Mouse (Mus musculus): ENCODE data around the gene Spert. TPM values are rescaled to one million over a fixed set of nuclear protein-coding genes. Genes with fewer than 3 reads are reported as not detected.

Spert gene
- total RNA-seq (2012; rRNA removed) = not detected in 2 replicates
- polyA plus RNA-seq (2012; ENCODE audit: insufficient read depth in 1 of 2, insufficient read length in 2 of 2, low read depth in 1 of 2, low replicate concordance in 2 of 2, missing spikeins in 1 of 2) = under 1 TPM in 1 of 2 experiments, not detected in 1; 0.04 TPM

- H3K36me3 ChIP-seq (ENCODE audit: control insufficient read depth in 1 of 2, insufficient read depth in 2 of 2, low read length in 2 of 2) = no peaks in the 10 kb centered on the region
- no peak within 1 kb of the TSS for H3K4me3 ChIP-seq (ENCODE audit: control insufficient read depth in 1 of 2, insufficient read depth in 1 of 2, low read depth in 2 of 2, low read length in 2 of 2)
- no peak for DNase-seq (ENCODE audit: low read depth, low spot score)
- no peaks in the 10 kb centered on the region for H3K79me2 ChIP-seq (ENCODE audit: control insufficient read depth, insufficient read depth, low read length, poor library complexity)
- peaks cover 3 to 10% of the 10 kb centered on the region in 2 experiments for H3K27me3 ChIP-seq (ENCODE audit: control insufficient read depth in 1 of 2, insufficient read depth in 2 of 2, low read length in 2 of 2)
- H3K9ac ChIP-seq (ENCODE audit: control insufficient read depth, low read depth, low read length, poor library complexity, severe bottlenecking) = no peak within 1 kb of the TSS
- no peak within 1 kb of the TSS for H3K27ac ChIP-seq (ENCODE audit: control insufficient read depth, low read depth, low read length)
- H3K4me1 ChIP-seq (ENCODE audit: control insufficient read depth in 1 of 2, insufficient read depth in 2 of 2, low read length in 2 of 2) = no peaks in the 10 kb centered on the region
- TF ChIP-seq MEF2A (IDR thresholded peaks at IDR 0.05; ENCODE audit: extremely low read depth, insufficient replicate concordance, low read depth, low read length, poor library complexity, severe bottlenecking) = no peak
- no peak for TF ChIP-seq MYC (IDR thresholded peaks at IDR 0.05; ENCODE audit: low read depth, low read length)
- TF ChIP-seq BHLHE40 (IDR thresholded peaks at IDR 0.05; ENCODE audit: borderline replicate concordance, low read depth, low read length) = no peak
- no peak for TF ChIP-seq ZNF384 (IDR thresholded peaks at IDR 0.05; ENCODE audit: low read depth, low read length)
- TF ChIP-seq POLR2AphosphoS5 (IDR thresholded peaks at IDR 0.05; ENCODE audit: borderline replicate concordance, low read depth, low read length) = no peak
- no peak for TF ChIP-seq MXI1 (IDR thresholded peaks at IDR 0.05; ENCODE audit: low read depth, low read length)
- no peak for TF ChIP-seq NRF1 (IDR thresholded peaks at IDR 0.05; ENCODE audit: insufficient read depth, low read depth, low read length, poor library complexity, severe bottlenecking)
- no peak for TF ChIP-seq ELF1 (IDR thresholded peaks at IDR 0.05; ENCODE audit: low read depth, low read length)
- TF ChIP-seq HCFC1 (IDR thresholded peaks at IDR 0.05; ENCODE audit: low read depth, low read length) = no peak
- no peaks in the 10 kb centered on the region for H3K9me3 ChIP-seq (replicated peaks; ENCODE audit: insufficient read depth, low read length)
These were observed at the start of gene Spert for GRCm38 (mm10) chr14:75592978-75593377. TSS of gene Spert (minus strand) at chr14:75593116.

GRCm38 (mm10) chr14:75642080-75642479 lies 49.2 kb upstream of the Spert start, which contains the start of gene Erich6b:
TSS of gene Erich6b (plus strand) at chr14:75642259.
- no peak for TF ChIP-seq MYC (IDR thresholded peaks at IDR 0.05; ENCODE audit: low read depth, low read length)
- no peak for TF ChIP-seq MEF2A (IDR thresholded peaks at IDR 0.05; ENCODE audit: extremely low read depth, insufficient replicate concordance, low read depth, low read length, poor library complexity, severe bottlenecking)
- Histone ChIP-seq H3K79me2 (ENCODE audit: control insufficient read depth, insufficient read depth, low read length, poor library complexity) (no peaks in the 10 kb centered on the region), H3K36me3 (ENCODE audit: control insufficient read depth in 1 of 2, insufficient read depth in 2 of 2, low read length in 2 of 2) (no peaks in the 10 kb centered on the region), H3K4me3 (ENCODE audit: control insufficient read depth in 1 of 2, insufficient read depth in 1 of 2, low read depth in 2 of 2, low read length in 2 of 2) (no peak within 1 kb of the TSS), H3K9ac (ENCODE audit: control insufficient read depth, low read depth, low read length, poor library complexity, severe bottlenecking) (no peak within 1 kb of the TSS), H3K27me3 (ENCODE audit: control insufficient read depth in 1 of 2, insufficient read depth in 2 of 2, low read length in 2 of 2) (peaks cover 0 to 4% of the 10 kb centered on the region in 2 experiments; a peak in 2 of 4 replicates), H3K9me3 (replicated peaks; ENCODE audit: insufficient read depth, low read length) (no peaks in the 10 kb centered on the region), H3K27ac (ENCODE audit: control insufficient read depth, low read depth, low read length) (no peak within 1 kb of the TSS), H3K4me1 (ENCODE audit: control insufficient read depth in 1 of 2, insufficient read depth in 2 of 2, low read length in 2 of 2) (no peaks in the 10 kb centered on the region)
- no peak for DNase-seq (ENCODE audit: low read depth, low spot score)

- H3K27ac ChIP-seq (ENCODE audit: control insufficient read depth, low read depth, low read length) = no peak overlapping the region
- H3K9ac ChIP-seq (ENCODE audit: control insufficient read depth, low read depth, low read length, poor library complexity, severe bottlenecking) = no peak overlapping the region
- H3K9me3 ChIP-seq (replicated peaks; ENCODE audit: insufficient read depth, low read length) = no peaks in the 10 kb centered on the region
- no peak overlapping the region for H3K4me3 ChIP-seq (ENCODE audit: control insufficient read depth in 1 of 2, insufficient read depth in 1 of 2, low read depth in 2 of 2, low read length in 2 of 2)
- no peaks in the 10 kb centered on the region for H3K79me2 ChIP-seq (ENCODE audit: control insufficient read depth, insufficient read depth, low read length, poor library complexity)
- peaks cover 0 to 2% of the 10 kb centered on the region in 2 experiments; a peak in 1 of 4 replicates for H3K27me3 ChIP-seq (ENCODE audit: control insufficient read depth in 1 of 2, insufficient read depth in 2 of 2, low read length in 2 of 2)
- TF ChIP-seq E2F4 (IDR thresholded peaks at IDR 0.05; ENCODE audit: borderline replicate concordance, low read depth, low read length) = no peak
- no peak for TF ChIP-seq TAL1 (IDR thresholded peaks at IDR 0.05; ENCODE audit: low read length)
- TF ChIP-seq MEF2A (IDR thresholded peaks at IDR 0.05; ENCODE audit: extremely low read depth, insufficient replicate concordance, low read depth, low read length, poor library complexity, severe bottlenecking) = no peak
- TF ChIP-seq EP300 (IDR thresholded peaks at IDR 0.05; ENCODE audit: low read depth in 1 of 2, low read length in 2 of 2) = no peak
- no peak for TF ChIP-seq KAT2A (conservative IDR thresholded peaks at IDR 0.05; ENCODE audit: low read depth, low read length)
- TF ChIP-seq CTCF (IDR thresholded peaks at IDR 0.05 in 2 of 3, conservative IDR thresholded peaks at IDR 0.05 in 1 of 3; ENCODE audit: control insufficient read depth in 1 of 3, insufficient read depth in 1 of 3, low read depth in 2 of 3, low read length in 3 of 3, poor library complexity in 1 of 3, severe bottlenecking in 1 of 3) = peak in 2 of 3 experiments; percentile 11 to 12; a peak in 3 of 6 replicates
- no peak for TF ChIP-seq USF2 (IDR thresholded peaks at IDR 0.05; ENCODE audit: borderline replicate concordance in 1 of 2, insufficient read depth in 1 of 2, low read depth in 1 of 2, low read length in 2 of 2)
- no peak for TF ChIP-seq NRF1 (IDR thresholded peaks at IDR 0.05; ENCODE audit: insufficient read depth, low read depth, low read length, poor library complexity, severe bottlenecking)
- no peak for TF ChIP-seq TCF12 (IDR thresholded peaks at IDR 0.05; ENCODE audit: low read depth, low read length)
- no peak for TF ChIP-seq JUND (IDR thresholded peaks at IDR 0.05; ENCODE audit: low read depth, low read length)
- TF ChIP-seq SMC3 (IDR thresholded peaks at IDR 0.05; ENCODE audit: low read depth, low read length) = peak; percentile 15; the same call in 1 of the 2 replicates
- no peak for TF ChIP-seq BHLHE40 (IDR thresholded peaks at IDR 0.05; ENCODE audit: borderline replicate concordance, low read depth, low read length)
- no peaks in the 10 kb centered on the region for H3K36me3 ChIP-seq (ENCODE audit: control insufficient read depth in 1 of 2, insufficient read depth in 2 of 2, low read length in 2 of 2)
- H3K4me1 ChIP-seq (ENCODE audit: control insufficient read depth in 1 of 2, insufficient read depth in 2 of 2, low read length in 2 of 2) = no peaks in the 10 kb centered on the region
- DNase-seq (ENCODE audit: low read depth, low spot score) = no peak
These were observed 48.5 kb upstream of the Spert start for GRCm38 (mm10) chr14:75641369-75641768.
